Mouse (Mus musculus) cortical plate, adult 2 months (tissue): ENCODE measurements around the gene Tnfrsf9. TPM values are rescaled to one million over a fixed set of nuclear protein-coding genes. Genes with fewer than 3 reads are reported as not detected.

ENCODE experiments used
- H3K27ac ChIP-seq: fragments of 200-500 bp; 2 replicates; pipeline ENCODE4 v1.5.1; 2012; ENCODE audit warnings: low read length, control low read depth, inconsistent platforms; ENCODE audit not compliant: insufficient read depth
- H3K4me1 ChIP-seq: fragments of 200-500 bp; 2 replicates; pipeline ENCODE4 v1.6.1; 2011; ENCODE audit warnings: low read length; ENCODE audit not compliant: control insufficient read depth, insufficient read depth
- H3K4me3 ChIP-seq: fragments of 200-500 bp; 2 replicates; pipeline ENCODE4 v1.5.1; 2011; ENCODE audit warnings: mild to moderate bottlenecking, low read length, control low read depth; ENCODE audit not compliant: insufficient read depth
- CTCF ChIP-seq: fragments of 200-500 bp; IDR thresholded peaks from 2 replicates; pipeline ENCODE4 v1.5.1; 2011; ENCODE audit warnings: mild to moderate bottlenecking, control low read depth, low read length; ENCODE audit not compliant: insufficient read depth; ENCODE audit errors: extremely low read depth
- POLR2A ChIP-seq: fragments of 200-500 bp; IDR thresholded peaks from 2 replicates; pipeline ENCODE4 v1.6.1; 2011; ENCODE audit warnings: mild to moderate bottlenecking, low read length, control low read depth; ENCODE audit not compliant: insufficient read depth; ENCODE audit errors: extremely low read depth
- polyA plus RNA-seq: library from polyadenylated mRNA; depleted of rRNA; stranded (reverse); fragments of >200 nt; gene quantifications from 2 replicates; pipeline ENCODE4 v1.2.3, GENCODE M21; 2012

The Tnfrsf9 gene
- polyA plus RNA-seq, 1 experiment = 0.71 TPM

- Histone ChIP-seq H3K4me3 (no peak overlapping the region), H3K27ac (no peak overlapping the region), H3K4me1 (no peaks in the 10 kb centered on the region)
- no peak for TF ChIP-seq CTCF
- no peak for TF ChIP-seq POLR2A
Observed at GRCm38 (mm10) chr4:150889955-150890315, 24.4 kb upstream of the Tnfrsf9 start.

GRCm38 (mm10) chr4:150891308-150891707 is 23.1 kb upstream of the Tnfrsf9 start:
- Histone ChIP-seq H3K4me3 (no peak overlapping the region), H3K27ac (no peak overlapping the region), H3K4me1 (no peaks in the 10 kb centered on the region)
- TF ChIP-seq POLR2A (no peak), CTCF (no peak)

- no peak overlapping the region for H3K27ac ChIP-seq
- no peak for TF ChIP-seq POLR2A
- no peak overlapping the region for H3K4me3 ChIP-seq
- H3K4me1 ChIP-seq = no peaks in the 10 kb centered on the region
Observed at GRCm38 (mm10) chr4:150894718-150895501, 19.5 kb upstream of the Tnfrsf9 start.

- Histone ChIP-seq H3K27ac (no peak overlapping the region), H3K4me1 (no peaks in the 10 kb centered on the region), H3K4me3 (no peak overlapping the region)
- TF ChIP-seq POLR2A = no peak
- TF ChIP-seq CTCF = no peak
Observed at GRCm38 (mm10) chr4:150896896-150897624, 17.3 kb upstream of the Tnfrsf9 start.

- Histone ChIP-seq H3K4me3 (no peak overlapping the region), H3K4me1 (no peaks in the 10 kb centered on the region), H3K27ac (no peak overlapping the region)
- TF ChIP-seq CTCF = peak; percentile 78
- no peak for TF ChIP-seq POLR2A
Observed at GRCm38 (mm10) chr4:150898716-150899365, 15.5 kb upstream of the Tnfrsf9 start.

- Histone ChIP-seq H3K4me3 (no peak overlapping the region), H3K27ac (no peak overlapping the region), H3K4me1 (no peaks in the 10 kb centered on the region)
- TF ChIP-seq CTCF (no peak), POLR2A (no peak)
Observed at GRCm38 (mm10) chr4:150900486-150900885, 13.9 kb upstream of the Tnfrsf9 start.

- H3K27ac ChIP-seq = no peak overlapping the region
- no peaks in the 10 kb centered on the region for H3K4me1 ChIP-seq
- no peak overlapping the region for H3K4me3 ChIP-seq
- TF ChIP-seq POLR2A (no peak), CTCF (peak; percentile 87)
Observed at GRCm38 (mm10) chr4:150901651-150902050, 12.7 kb upstream of the Tnfrsf9 start.

- Histone ChIP-seq H3K4me1 (no peaks in the 10 kb centered on the region), H3K27ac (no peak overlapping the region), H3K4me3 (no peak overlapping the region)
- TF ChIP-seq POLR2A (no peak), CTCF (no peak)
Observed at GRCm38 (mm10) chr4:150902062-150902461, 12.3 kb upstream of the Tnfrsf9 start.

GRCm38 (mm10) chr4:150903091-150903742 is 11.1 kb upstream of the Tnfrsf9 start:
- Histone ChIP-seq H3K4me3 (no peak overlapping the region), H3K27ac (no peak overlapping the region), H3K4me1 (no peaks in the 10 kb centered on the region)
- TF ChIP-seq CTCF (no peak), POLR2A (no peak)
